Mouse (Mus musculus) forebrain, postnatal 0 days (tissue): ENCODE measurements around the gene 4930430F08Rik. TPM values are rescaled to one million over a fixed set of nuclear protein-coding genes. Genes with fewer than 3 reads are reported as not detected.

ENCODE experiments used
- ATAC-seq: fragments of 200-750 bp; cut with Nextera tagmentation; 2 replicates; pipeline ENCODE4 v1.8.0; 2017; ENCODE audit warnings: mild to moderate bottlenecking, moderate library complexity
- DNase-seq: peaks from one replicate; pipeline ENCODE4 v3.0.0-alpha.2; 2015
- H3K27ac ChIP-seq: fragments of 300-500 bp; sonication (generic); 2 replicates; pipeline ENCODE4 v1.5.1; 2014; ENCODE audit warnings: low read depth, mild to moderate bottlenecking, antibody characterized with exemption, low read length, moderate library complexity, mixed read lengths
- H3K27me3 ChIP-seq: fragments of 300-500 bp; sonication (generic); 2 replicates; pipeline ENCODE4 v1.6.1; 2014; ENCODE audit warnings: mild to moderate bottlenecking, low read length, mixed read lengths; ENCODE audit not compliant: insufficient read depth
- H3K36me3 ChIP-seq: fragments of 300-500 bp; sonication (generic); 2 replicates; pipeline ENCODE4 v1.6.1; 2014; ENCODE audit warnings: mild to moderate bottlenecking, moderate library complexity; ENCODE audit not compliant: insufficient read depth
- H3K4me1 ChIP-seq: fragments of 300-500 bp; sonication (generic); 2 replicates; pipeline ENCODE4 v1.6.1; 2014; ENCODE audit warnings: antibody characterized with exemption; ENCODE audit not compliant: insufficient read depth
- H3K4me2 ChIP-seq: fragments of 300-500 bp; sonication (generic); 2 replicates; pipeline ENCODE4 v1.6.1; 2014; ENCODE audit warnings: low read depth, mild to moderate bottlenecking, moderate library complexity
- H3K4me3 ChIP-seq: fragments of 300-500 bp; sonication (generic); 2 replicates; pipeline ENCODE4 v1.5.1; 2014; ENCODE audit warnings: low read depth, low read length, mixed read lengths
- H3K9ac ChIP-seq: fragments of 300-500 bp; sonication (generic); 2 replicates; pipeline ENCODE4 v1.6.1; 2014; ENCODE audit warnings: mild to moderate bottlenecking
- H3K9me3 ChIP-seq: fragments of 300-500 bp; sonication (generic); 2 replicates; pipeline ENCODE4 v1.6.1; 2016; ENCODE audit warnings: low read length
- CTCF ChIP-seq: sonication (generic); IDR thresholded peaks from 2 replicates; pipeline ENCODE4 v1.5.1; 2016; ENCODE audit warnings: antibody characterized with exemption, control low read depth, low read depth
- WGBS: fragments of 180-500 bp; shearing (Covaris S2); extraction: QIAGEN DNeasy Blood & Tissue Kit; methylation state at CpG from one replicate; pipeline ENCODE4 v1.1.7; 2014; 5-methylcytosine and 5-hydroxymethylcytosine counted together
- polyA plus RNA-seq: library from polyadenylated mRNA; unstranded; fragments of >200 nt; fragmentation: Nextera tagmentation; extraction: Ambion mirVana; gene quantifications from 2 replicates; pipeline ENCODE4 v1.2.1, GENCODE M21; 2015
- total RNA-seq: library from RNA; depleted of rRNA; stranded (reverse); fragments of >200 nt; gene quantifications from 2 replicates; pipeline ENCODE4 v1.2.3, GENCODE M21; 2014; rRNA removed

4930430F08Rik gene
- 18.5 and 24.9 TPM in 2 replicates for total RNA-seq
- 11.5 and 14.3 TPM in 2 replicates for polyA plus RNA-seq

GRCm38 (mm10) chr10:100590323-100590722 is at the start of gene 4930430F08Rik, which contains the start of gene 1700017N19Rik:
4930430F08Rik (minus strand) TSS chr10:100590423.
1700017N19Rik (plus strand) TSS chr10:100590484.
- Histone ChIP-seq H3K4me1 (0 out of 2 replicates have a peak, but pooled peaks cover 6% of the 10 kb centered on the region), H3K4me2 (peak within 1 kb of the TSS; percentile 82), H3K9ac (peak within 1 kb of the TSS; percentile 79; the same call in 1 of the 2 replicates), H3K27ac (no peak within 1 kb of the TSS), H3K36me3 (no peaks in the 10 kb centered on the region), H3K4me3 (peak within 1 kb of the TSS; percentile 66), H3K9me3 (no peaks in the 10 kb centered on the region), H3K27me3 (no peaks in the 10 kb centered on the region)
- ATAC-seq (no peak), DNase-seq (no peak)
- WGBS: 82% methylated on average over 1 of the region's 1 CpGs
- TF ChIP-seq CTCF: no peak

- peak; percentile 86 for TF ChIP-seq CTCF
These were observed 39.7 kb upstream of the 4930430F08Rik start for GRCm38 (mm10) chr10:100629762-100630438.

GRCm38 (mm10) chr10:100622494-100622893 is 32.3 kb upstream of the 4930430F08Rik start:
- H3K27ac ChIP-seq: no peak overlapping the region
- no peak overlapping the region for H3K4me3 ChIP-seq
- ATAC-seq: no peak
- no peaks in the 10 kb centered on the region for H3K9me3 ChIP-seq
- H3K4me2 ChIP-seq: no peak overlapping the region
- WGBS: 82% methylated on average over 3 of the region's 3 CpGs
- H3K9ac ChIP-seq: no peak overlapping the region
- no peak for DNase-seq
- H3K4me1 ChIP-seq: no peaks in the 10 kb centered on the region
- H3K27me3 ChIP-seq: no peaks in the 10 kb centered on the region
- no peaks in the 10 kb centered on the region for H3K36me3 ChIP-seq
- TF ChIP-seq CTCF: no peak

More at GRCm38 (mm10) chr10:100629762-100630438, 39.7 kb upstream of the 4930430F08Rik start:
- Histone ChIP-seq H3K4me1 (no peaks in the 10 kb centered on the region), H3K27me3 (no peaks in the 10 kb centered on the region), H3K27ac (0 out of 2 replicates have a peak overlapping the region, but pooled peaks have one; percentile 59), H3K4me2 (peak overlapping the region; percentile 39), H3K36me3 (no peaks in the 10 kb centered on the region), H3K9ac (peak overlapping the region; percentile 39; the same call in 1 of the 2 replicates), H3K4me3 (peak overlapping the region; percentile 24), H3K9me3 (no peaks in the 10 kb centered on the region)
- ATAC-seq: peak; percentile 86
- peak; percentile 89 for DNase-seq
- 23% methylated on average over 20 of the region's 20 CpGs for WGBS

GRCm38 (mm10) chr10:100620040-100620439 is 29.8 kb upstream of the 4930430F08Rik start:
- H3K36me3 ChIP-seq: no peaks in the 10 kb centered on the region
- no peak for TF ChIP-seq CTCF
- H3K9ac ChIP-seq: no peak overlapping the region
- H3K27ac ChIP-seq: no peak overlapping the region
- H3K4me3 ChIP-seq: no peak overlapping the region
- H3K4me2 ChIP-seq: no peak overlapping the region
- H3K9me3 ChIP-seq: no peaks in the 10 kb centered on the region
- H3K27me3 ChIP-seq: no peaks in the 10 kb centered on the region
- ATAC-seq: no peak
- no peaks in the 10 kb centered on the region for H3K4me1 ChIP-seq
- no peak for DNase-seq
- 91% methylated on average over 12 of the region's 12 CpGs for WGBS

GRCm38 (mm10) chr10:100619474-100619873 is 29.3 kb upstream of the 4930430F08Rik start:
- no peak overlapping the region for H3K4me2 ChIP-seq
- no peaks in the 10 kb centered on the region for H3K4me1 ChIP-seq
- WGBS: 81% methylated on average over 7 of the region's 7 CpGs
- no peak for ATAC-seq
- H3K27ac ChIP-seq: no peak overlapping the region
- no peak for DNase-seq
- no peak overlapping the region for H3K4me3 ChIP-seq
- TF ChIP-seq CTCF: no peak
- H3K9ac ChIP-seq: no peak overlapping the region
- H3K27me3 ChIP-seq: no peaks in the 10 kb centered on the region
- H3K36me3 ChIP-seq: no peaks in the 10 kb centered on the region
- no peaks in the 10 kb centered on the region for H3K9me3 ChIP-seq

- DNase-seq: peak; percentile 69
- WGBS: 45% methylated on average over 6 of the region's 6 CpGs
- H3K4me3 ChIP-seq: no peak overlapping the region
These were observed 27.1 kb upstream of the 4930430F08Rik start for GRCm38 (mm10) chr10:100617233-100617903.

GRCm38 (mm10) chr10:100604254-100604653 is 14.0 kb upstream of the 4930430F08Rik start:
- ATAC-seq: no peak; the same call in 1 of the 2 replicates
- peak; percentile 49 for TF ChIP-seq CTCF
- WGBS: 61% methylated on average over 2 of the region's 2 CpGs
- Histone ChIP-seq H3K4me2 (no peak overlapping the region), H3K4me3 (no peak overlapping the region), H3K9me3 (no peaks in the 10 kb centered on the region), H3K27me3 (no peaks in the 10 kb centered on the region), H3K36me3 (no peaks in the 10 kb centered on the region), H3K9ac (no peak overlapping the region), H3K4me1 (no peaks in the 10 kb centered on the region), H3K27ac (no peak overlapping the region)
- peak; percentile 31 for DNase-seq

More at GRCm38 (mm10) chr10:100617233-100617903, 27.1 kb upstream of the 4930430F08Rik start:
- no peak overlapping the region for H3K27ac ChIP-seq
- H3K36me3 ChIP-seq: no peaks in the 10 kb centered on the region
- no peaks in the 10 kb centered on the region for H3K9me3 ChIP-seq
- no peak for TF ChIP-seq CTCF
- no peak overlapping the region for H3K9ac ChIP-seq
- no peaks in the 10 kb centered on the region for H3K27me3 ChIP-seq
- H3K4me2 ChIP-seq: no peak overlapping the region
- no peaks in the 10 kb centered on the region for H3K4me1 ChIP-seq
- ATAC-seq: peak; percentile 96
